Mouse (Mus musculus) ES-E14 (cell line): ENCODE measurements at regions not wholly inside any gene's neighbourhood (a gene's known extent, or its start where the extent isn't known, plus 50 kb on each side); places are given as distances from the start of the nearest gene placed in this dataset.
"Not testable (repeated sequence)": the region's sequence is repeated elsewhere in the genome, so short reads cannot be mapped to it uniquely, and the experiment has no call there.

Source experiments
- DNase-seq: peaks from one replicate; pipeline ENCODE4 v3.0.0-alpha.2; 2013; ENCODE audit warnings: low read depth, low spot score
- H3K27ac ChIP-seq: 2 replicates; pipeline ENCODE4 v1.5.1; 2012; ENCODE audit warnings: low read depth, mild to moderate bottlenecking, low read length, moderate library complexity, mixed read lengths; ENCODE audit not compliant: poor library complexity, insufficient read depth, severe bottlenecking
- H3K36me3 ChIP-seq: 2 replicates; pipeline ENCODE4 v1.6.1; 2012; ENCODE audit warnings: mild to moderate bottlenecking, low read length, moderate library complexity, mixed read lengths; ENCODE audit not compliant: control insufficient read depth, poor library complexity, insufficient read depth, severe bottlenecking
- H3K4me1 ChIP-seq, 2 experiments: fragments of 150-350 bp in 1 of 2; sonication (generic) in 1 of 2; 2 replicates each; pipeline ENCODE4 v1.6.1; 2012; ENCODE audit warnings: low read length in 2 of 2, mild to moderate bottlenecking in 1 of 2, mixed read lengths in 1 of 2; ENCODE audit not compliant: control insufficient read depth in 2 of 2, insufficient read depth in 2 of 2, poor library complexity in 1 of 2
- H3K4me3 ChIP-seq, 2 experiments: fragments of 150-350 bp in 1 of 2; sonication (generic) in 1 of 2; 2 replicates each; pipeline ENCODE4 v1.5.1; 2012; ENCODE audit warnings: low read length in 2 of 2, low read depth in 1 of 2, mild to moderate bottlenecking in 1 of 2, mixed read lengths in 1 of 2; ENCODE audit not compliant: insufficient read depth in 1 of 2, poor library complexity in 1 of 2, severe bottlenecking in 1 of 2
- H3K9ac ChIP-seq: 2 replicates; pipeline ENCODE4 v1.6.1; 2012; ENCODE audit warnings: low read depth, mild to moderate bottlenecking, low read length, mixed read lengths; ENCODE audit not compliant: poor library complexity, insufficient read depth, severe bottlenecking
- H3K9me3 ChIP-seq: fragments of 150-350 bp; sonication (generic); 2 replicates; pipeline ENCODE4 v1.6.1; 2012; ENCODE audit warnings: low read depth, mild to moderate bottlenecking, low read length; ENCODE audit not compliant: control insufficient read depth, insufficient read depth
- CHD2 ChIP-seq: IDR thresholded peaks from 2 replicates; pipeline ENCODE4 v1.6.1; 2014; ENCODE audit warnings: mild to moderate bottlenecking, low read depth, low read length, inconsistent platforms
- HCFC1 ChIP-seq: IDR thresholded peaks from 2 replicates; pipeline ENCODE4 v1.6.1; 2012; ENCODE audit warnings: low read length, inconsistent platforms, borderline replicate concordance; ENCODE audit not compliant: insufficient read depth
- MAFK ChIP-seq: IDR thresholded peaks from 2 replicates; pipeline ENCODE4 v1.6.1; 2014; ENCODE audit warnings: mild to moderate bottlenecking, low read depth, low read length, inconsistent platforms; ENCODE audit not compliant: insufficient read depth
- ZC3H11A ChIP-seq: IDR thresholded peaks from 2 replicates; pipeline ENCODE4 v1.6.1; 2012; ENCODE audit warnings: low read depth, mild to moderate bottlenecking, inconsistent platforms, low read length, borderline replicate concordance
- ZNF384 ChIP-seq: IDR thresholded peaks from 2 replicates; pipeline ENCODE4 v1.6.1; 2012; ENCODE audit warnings: low read depth, low read length, inconsistent platforms
- in situ Hi-C, 2 experiments: fragments of 600-800 bp; cut with MboI; formaldehyde crosslinking; loops; one replicate each; pipeline ENCODE4 v1.15.1; 2025; ENCODE audit warnings: low sequenced_read_pairs in 2 of 2, inconsistent platforms in 1 of 2; ENCODE audit not compliant: unreplicated experiment in 2 of 2

GRCm38 (mm10) chr2:116526203-116526602, 352.3 kb upstream of the Tmco5 start:
- DNase-seq, H3K9me3 ChIP-seq, H3K27ac ChIP-seq, in situ Hi-C loops, H3K4me1 ChIP-seq, H3K9ac ChIP-seq, H3K4me3 ChIP-seq, H3K36me3 ChIP-seq: not testable (repeated sequence)

DNA sequence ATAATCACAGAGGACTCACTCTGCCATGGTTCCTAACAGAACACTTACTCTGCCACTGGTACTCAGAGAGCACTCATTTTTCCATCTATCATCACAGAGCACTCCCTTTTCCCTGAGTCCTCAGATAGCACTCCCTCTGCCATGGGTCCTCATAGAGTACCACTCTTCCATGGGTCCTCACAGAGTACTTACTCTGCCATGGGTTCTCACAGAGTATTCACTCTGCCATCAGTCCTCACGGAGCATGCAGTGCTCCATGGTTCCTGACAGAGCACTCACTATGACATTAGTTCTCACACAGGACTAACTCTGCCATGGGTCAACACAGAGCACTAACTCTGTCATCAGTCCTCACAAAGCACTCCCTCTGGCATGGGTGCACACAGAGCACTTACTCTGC, 342.0 kb upstream of the Tmco5 start:
- H3K36me3 ChIP-seq = no peaks in the 10 kb centered on the region; the same call in 1 of the 2 replicates
- H3K27ac ChIP-seq = no peak overlapping the region
- in situ Hi-C loops = no loop called here
- DNase-seq = no peak
- no peak overlapping the region for H3K9ac ChIP-seq
- no peak for TF ChIP-seq ZC3H11A
- TF ChIP-seq MAFK = no peak
- TF ChIP-seq HCFC1 = no peak
- no peak overlapping the region for H3K4me3 ChIP-seq
- H3K4me1 ChIP-seq = no peaks in the 10 kb centered on the region
- peaks cover 4% of the 10 kb centered on the region; the same call in 1 of the 2 replicates for H3K9me3 ChIP-seq

- Histone ChIP-seq H3K4me3 (no peak overlapping the region), H3K36me3 (no peaks in the 10 kb centered on the region), H3K4me1 (no peaks in the 10 kb centered on the region), H3K9ac (no peak overlapping the region), H3K9me3 (no peaks in the 10 kb centered on the region), H3K27ac (no peak overlapping the region)
- TF ChIP-seq HCFC1 = no peak
- no peak for TF ChIP-seq ZNF384
- TF ChIP-seq MAFK = no peak
- TF ChIP-seq ZC3H11A = no peak
- TF ChIP-seq CHD2 = no peak
- in situ Hi-C loops = loop anchor here (10.0 kb wide), 4 partner anchors 495 to 755 kb away; partner anchors contain the start of gene Meis2 (in 1 of the 2)
- no peak for DNase-seq
Measured at GRCm38 (mm10) chr2:116559350-116559749, 319.1 kb upstream of the Tmco5 start.

DNA sequence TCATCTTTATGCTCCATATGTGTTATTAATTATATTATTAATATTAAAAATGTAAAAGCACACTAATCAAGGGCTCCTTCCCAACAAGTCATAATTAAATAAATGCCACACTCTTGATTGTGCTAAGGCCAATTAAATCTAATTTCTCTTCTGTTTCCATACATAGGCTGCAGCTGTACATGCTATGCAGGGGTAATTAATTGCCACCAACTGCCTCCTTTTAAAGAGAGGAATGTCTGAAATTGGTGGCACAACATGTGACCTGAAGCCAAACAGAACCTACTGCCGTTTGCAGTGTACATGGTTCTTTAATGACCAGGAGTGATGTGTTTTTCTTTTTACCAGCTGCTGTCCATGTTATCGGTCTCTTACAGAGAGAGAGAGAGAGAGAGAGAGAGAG, 294.5 kb upstream of the Tmco5 start:
- no peaks in the 10 kb centered on the region for H3K9me3 ChIP-seq
- no peaks in the 10 kb centered on the region for H3K4me1 ChIP-seq
- no peak overlapping the region for H3K27ac ChIP-seq
- in situ Hi-C loops = no loop called here
- no peak for TF ChIP-seq ZNF384
- no peak for TF ChIP-seq HCFC1
- TF ChIP-seq MAFK = no peak
- no peak for TF ChIP-seq CHD2
- no peak overlapping the region for H3K4me3 ChIP-seq
- no peaks in the 10 kb centered on the region for H3K36me3 ChIP-seq
- no peak overlapping the region for H3K9ac ChIP-seq
- DNase-seq = no peak

- no peak for DNase-seq
- Histone ChIP-seq H3K4me3 (no peak overlapping the region), H3K36me3 (no peaks in the 10 kb centered on the region), H3K27ac (no peak overlapping the region), H3K9me3 (no peaks in the 10 kb centered on the region), H3K4me1 (no peaks in the 10 kb centered on the region), H3K9ac (no peak overlapping the region)
- in situ Hi-C loops = no loop called here
- TF ChIP-seq ZC3H11A (no peak), MAFK (no peak), ZNF384 (no peak), CHD2 (no peak), HCFC1 (no peak)
Measured at GRCm38 (mm10) chr2:116586203-116586959, 292.1 kb upstream of the Tmco5 start.
